Mouse (Mus musculus): ENCODE measurements around the gene Kctd10. TPM values are rescaled to one million over a fixed set of nuclear protein-coding genes. Genes with fewer than 3 reads are reported as not detected.

The Kctd10 gene
- polyA plus RNA-seq (2014; fragmentation: Illumina TruSeq; extraction: RNeasy Lipid Tissue Mini Kit (QIAGEN cat#74804); ENCODE audit: low replicate concordance): 28.4 TPM

GRCm38 (mm10) chr5:114380209-114381012, at the start of gene Kctd10, which contains the start of gene Ube3b:
Gene Kctd10, minus strand, starts transcription at chr5:114380508.
Gene Ube3b, plus strand, starts transcription at chr5:114380607.

Other genes starting within 250 kb of the Kctd10 start
- 0.26 TPM for gene Acacb, start 234.0 kb downstream of the Kctd10 start, polyA plus RNA-seq (2014; fragmentation: Illumina TruSeq; extraction: RNeasy Lipid Tissue Mini Kit (QIAGEN cat#74804); ENCODE audit: low replicate concordance)
- gene Foxn4, start 106.7 kb downstream of the Kctd10 start, polyA plus RNA-seq (2014; fragmentation: Illumina TruSeq; extraction: RNeasy Lipid Tissue Mini Kit (QIAGEN cat#74804); ENCODE audit: low replicate concordance): not detected
- 0.11 TPM for gene Myo1h, start 91.3 kb downstream of the Kctd10 start, polyA plus RNA-seq (2014; fragmentation: Illumina TruSeq; extraction: RNeasy Lipid Tissue Mini Kit (QIAGEN cat#74804); ENCODE audit: low replicate concordance)
- 2.4 TPM for gene Ube3b, start 99 bp upstream of the Kctd10 start, polyA plus RNA-seq (2014; fragmentation: Illumina TruSeq; extraction: RNeasy Lipid Tissue Mini Kit (QIAGEN cat#74804); ENCODE audit: low replicate concordance)
- 2.2 TPM for gene Mmab, start 63.6 kb upstream of the Kctd10 start, polyA plus RNA-seq (2014; fragmentation: Illumina TruSeq; extraction: RNeasy Lipid Tissue Mini Kit (QIAGEN cat#74804); ENCODE audit: low replicate concordance)
- gene Mvk, start 63.8 kb upstream of the Kctd10 start, polyA plus RNA-seq (2014; fragmentation: Illumina TruSeq; extraction: RNeasy Lipid Tissue Mini Kit (QIAGEN cat#74804); ENCODE audit: low replicate concordance): not detected
- 0.37 TPM for gene Fam222a, start 187.5 kb upstream of the Kctd10 start, polyA plus RNA-seq (2014; fragmentation: Illumina TruSeq; extraction: RNeasy Lipid Tissue Mini Kit (QIAGEN cat#74804); ENCODE audit: low replicate concordance)

All from small intestine, adult 10 weeks (tissue).